8 mouse cellular contexts compared by ENCODE assay signal in genomic region chr8:126591821-126592268, GRCm38 (mm10). TPM values are rescaled to one million over a fixed set of nuclear protein-coding genes. Genes with fewer than 3 reads are reported as not detected.
DNase-seq lines count a peak whose midpoint lies in the region; ATAC-seq lines count a peak whose summit lies in the region.

No protein-coding gene starts in this region.

- H3K9ac ChIP-seq in forebrain, embryonic 12.5 days = peak overlapping the region; percentile 100

- WGBS in forebrain, embryonic 12.5 days = under 1% methylated on average over 9 of the region's 9 CpGs
- WGBS in hindbrain, embryonic 10.5 days = under 1% methylated on average over 9 of the region's 9 CpGs
- WGBS in midbrain, embryonic 10.5 days = 3% methylated on average over 9 of the region's 9 CpGs

- no peak for ATAC-seq in megakaryocyte, adult 5-6 weeks (ENCODE audit: poor library complexity, severe bottlenecking)
- no peak for ATAC-seq in forebrain, embryonic 12.5 days (ENCODE audit: low FRiP score)

- H3K4me1 ChIP-seq in megakaryocyte, embryonic 14.5 days = peaks cover 43% of the 10 kb centered on the region
- H3K4me1 ChIP-seq in forebrain, embryonic 12.5 days = peaks cover 69% of the 10 kb centered on the region
- H3K4me1 ChIP-seq in hindbrain, embryonic 10.5 days (replicated peaks) = peaks cover 84% of the 10 kb centered on the region
- peaks cover 82% of the 10 kb centered on the region for H3K4me1 ChIP-seq in midbrain, embryonic 10.5 days

- no peaks in the 10 kb centered on the region for H3K9me3 ChIP-seq in megakaryocyte, embryonic 14.5 days
- H3K9me3 ChIP-seq in forebrain, embryonic 12.5 days = no peaks in the 10 kb centered on the region
- no peaks in the 10 kb centered on the region for H3K9me3 ChIP-seq in hindbrain, embryonic 10.5 days
- no peaks in the 10 kb centered on the region for H3K9me3 ChIP-seq in midbrain, embryonic 10.5 days (replicated peaks)

- peak overlapping the region; percentile 96 for H3K4me2 ChIP-seq in forebrain, embryonic 12.5 days

- peak; percentile 79 to 82 for DNase-seq in adrenal gland, postnatal 36 days
- peak; percentile 52 for DNase-seq in hindbrain, embryonic 10.5 days (ENCODE audit: low spot score)
- peak; percentile 47 to 59 for DNase-seq in layer of hippocampus, postnatal 10 days (ENCODE audit: low spot score in 2 of 2)
- peak; percentile 61 for DNase-seq in midbrain, embryonic 10.5 days (ENCODE audit: low spot score)
- DNase-seq in thymus, postnatal 14 days = peak; percentile 54

- peak overlapping the region; percentile 99 for H3K27ac ChIP-seq in forebrain, embryonic 12.5 days
- peak overlapping the region; percentile 99 for H3K27ac ChIP-seq in hindbrain, embryonic 10.5 days
- peak overlapping the region; percentile 98 for H3K27ac ChIP-seq in midbrain, embryonic 10.5 days (replicated peaks)

- peak overlapping the region; percentile 100 for H3K4me3 ChIP-seq in megakaryocyte, embryonic 14.5 days (replicated peaks)
- H3K4me3 ChIP-seq in forebrain, embryonic 12.5 days (replicated peaks) = peak overlapping the region; percentile 93
- peak overlapping the region; percentile 99 for H3K4me3 ChIP-seq in hindbrain, embryonic 10.5 days
- H3K4me3 ChIP-seq in midbrain, embryonic 10.5 days = peak overlapping the region; percentile 96

- H3K27me3 ChIP-seq in megakaryocyte, embryonic 14.5 days (replicated peaks) = no peaks in the 10 kb centered on the region
- H3K27me3 ChIP-seq in forebrain, embryonic 12.5 days = no peaks in the 10 kb centered on the region
- H3K27me3 ChIP-seq in hindbrain, embryonic 10.5 days (ENCODE audit: insufficient read depth, poor library complexity, severe bottlenecking) = no peaks in the 10 kb centered on the region
- H3K27me3 ChIP-seq in midbrain, embryonic 10.5 days (ENCODE audit: low read depth, poor library complexity, severe bottlenecking) = peaks cover 9% of the 10 kb centered on the region

- H3K36me3 ChIP-seq in megakaryocyte, embryonic 14.5 days (replicated peaks; ENCODE audit: low read length) = peaks cover 53% of the 10 kb centered on the region
- H3K36me3 ChIP-seq in forebrain, embryonic 12.5 days (replicated peaks) = peaks cover 9% of the 10 kb centered on the region
- H3K36me3 ChIP-seq in hindbrain, embryonic 10.5 days = peaks cover 32% of the 10 kb centered on the region
- peaks cover 26% of the 10 kb centered on the region for H3K36me3 ChIP-seq in midbrain, embryonic 10.5 days

RNA-seq across cellular contexts. Expression of gene Irf2bp2, which starts 1.9 kb away (rescaled TPM):
- 51.5 and 58.6 TPM in 2 replicates for polyA plus RNA-seq in megakaryocyte, embryonic 14.5 days (2012; ENCODE audit: insufficient read depth, low replicate concordance)
- 95.9 and 105 TPM in 2 replicates for total RNA-seq in megakaryocyte, adult 5-6 weeks (2015)
- 93.8 and 99.8 TPM in 2 replicates for total RNA-seq in megakaryocyte, adult 5-6 weeks (2017)
- total RNA-seq in adrenal gland, postnatal 36 days (2021) = 100 to 1,000 TPM in 1 of 2 experiments, 10 to 100 TPM in 1; 89.7 to 114 TPM
- polyA plus RNA-seq in forebrain, embryonic 12.5 days (2016; fragmentation: Nextera tagmentation; extraction: Ambion mirVana) = 7.4 and 7.8 TPM in 2 replicates
- polyA plus RNA-seq in hindbrain, embryonic 10.5 days (2016; fragmentation: Nextera tagmentation; extraction: Ambion mirVana) = 3.3 and 4.3 TPM in 2 replicates
- total RNA-seq in layer of hippocampus, postnatal 10 days (2021) = 10 to 100 TPM; 57.0 to 63.1 TPM
- 3.8 and 4.0 TPM in 2 replicates for polyA plus RNA-seq in midbrain, embryonic 10.5 days (2016; fragmentation: Nextera tagmentation; extraction: Ambion mirVana)
